Mouse (Mus musculus): ENCODE results near the gene Nox3.

DNA sequence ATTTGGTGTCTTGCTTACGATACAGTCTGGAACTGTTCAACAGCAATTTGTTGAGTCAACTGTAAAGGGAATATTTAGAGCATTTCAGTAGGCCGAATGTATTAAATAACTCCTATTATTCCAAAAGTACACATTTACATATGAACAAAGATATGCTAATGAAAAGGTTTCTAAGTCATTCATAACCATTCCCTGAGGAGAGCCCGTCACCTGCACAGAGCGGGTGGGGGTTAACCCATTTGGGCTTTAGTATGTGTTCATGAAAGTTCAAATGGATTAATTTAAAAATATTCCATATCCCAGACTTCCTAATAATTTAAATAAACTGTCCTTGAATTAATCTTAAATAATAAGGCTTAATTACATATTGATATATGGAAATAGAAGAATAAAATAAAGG is 28.8 kb downstream of the Nox3 start:
- TF ChIP-seq TCF12 (IDR thresholded peaks at IDR 0.05; ENCODE audit: low read depth, low read length) (no peak), ZNF384 (IDR thresholded peaks at IDR 0.05; ENCODE audit: low read depth, low read length) (no peak), IRF4 (IDR thresholded peaks at IDR 0.05; ENCODE audit: low read depth, low read length) (no peak), CTCF (conservative IDR thresholded peaks at IDR 0.05 in 1 of 2, IDR thresholded peaks at IDR 0.05 in 1 of 2; ENCODE audit: low read depth in 2 of 2, low read length in 2 of 2) (no peak), BHLHE40 (IDR thresholded peaks at IDR 0.05; ENCODE audit: low read depth, low read length) (no peak), EP300 (IDR thresholded peaks at IDR 0.05; ENCODE audit: low read length) (no peak), POLR2A (IDR thresholded peaks at IDR 0.05; ENCODE audit: low read depth, low read length) (no peak)
